Mouse (Mus musculus): ENCODE measurements at regions not wholly inside any gene's neighbourhood (a gene's known extent, or its start where the extent isn't known, plus 50 kb on each side); places are given as distances from the start of the nearest gene placed in this dataset.

DNA sequence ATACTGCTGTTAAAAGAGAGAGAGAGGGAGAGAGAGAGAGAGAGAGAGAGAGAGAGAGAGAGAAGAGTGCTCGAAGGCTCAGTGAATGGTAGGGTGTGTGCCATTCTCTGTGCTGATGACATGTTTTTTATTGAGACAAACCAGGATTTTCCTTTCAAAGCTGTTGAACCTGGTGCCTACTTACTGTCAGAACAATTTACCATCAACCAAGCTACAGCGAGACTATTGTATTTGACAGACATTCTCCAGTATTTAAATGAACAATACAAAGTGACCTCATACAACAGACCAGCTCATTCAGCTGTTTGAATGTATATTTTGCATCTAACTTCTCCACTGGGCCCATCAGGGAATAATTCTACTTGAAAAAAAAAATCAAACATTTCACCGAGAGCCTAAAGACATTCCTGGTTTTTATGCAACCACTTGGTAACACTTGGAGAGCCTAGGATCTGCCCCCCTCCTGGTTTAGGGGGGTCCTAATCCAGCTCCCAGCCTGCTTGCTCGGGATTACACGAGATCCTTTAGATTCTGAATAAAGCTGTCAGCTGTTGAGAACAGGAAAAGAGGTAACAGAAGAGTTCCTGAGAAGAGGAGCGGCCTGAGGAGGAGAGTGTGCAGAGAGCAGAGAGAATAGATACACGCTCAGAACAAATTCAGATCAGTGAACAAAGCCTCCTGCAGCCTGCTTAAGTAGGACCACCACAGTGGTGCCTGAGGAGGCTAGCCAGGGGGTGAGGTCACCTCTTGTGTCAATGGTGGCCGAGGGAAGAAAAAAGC is 117.3 kb downstream of the Anapc10 start:
- Histone ChIP-seq H3K4me1 (ENCODE audit: control insufficient read depth, insufficient read depth, low read length) (peaks cover 3% of the 10 kb centered on the region; the same call in 1 of the 2 replicates), H3K4me3 (ENCODE audit: low read depth, low read length) (0 out of 2 replicates have a peak overlapping the region, but pooled peaks have one; percentile 7), H3K4me2 (ENCODE audit: low read length) (peak overlapping the region; percentile 43), H3K27me3 (replicated peaks; ENCODE audit: control insufficient read depth, insufficient read depth, low read length) (no peaks in the 10 kb centered on the region), H3K9me3 (replicated peaks; ENCODE audit: control insufficient read depth, low read length) (no peaks in the 10 kb centered on the region), H3K9ac (ENCODE audit: low read length) (peak overlapping the region; percentile 10; the same call in 1 of the 2 replicates), H3K36me3 (ENCODE audit: control insufficient read depth, insufficient read depth, low read length) (no peaks in the 10 kb centered on the region), H3K27ac (ENCODE audit: low read depth, low read length) (no peak overlapping the region; the same call in 1 of the 2 replicates)
- DNase-seq (ENCODE audit: low spot score) (peak; percentile 54), ATAC-seq (peak; percentile 83)
- WGBS, result 8% methylated on average over 8 of the region's 8 CpGs

GRCm38 (mm10) chr8:79829543-79829890 is 117.9 kb downstream of the Anapc10 start:
- Histone ChIP-seq H3K4me1 (ENCODE audit: control insufficient read depth, insufficient read depth, low read length) (peaks cover 3% of the 10 kb centered on the region; the same call in 1 of the 2 replicates), H3K9ac (ENCODE audit: low read length) (peak overlapping the region; percentile 10; the same call in 1 of the 2 replicates), H3K27ac (ENCODE audit: low read depth, low read length) (no peak overlapping the region; the same call in 1 of the 2 replicates), H3K36me3 (ENCODE audit: control insufficient read depth, insufficient read depth, low read length) (no peaks in the 10 kb centered on the region), H3K4me2 (ENCODE audit: low read length) (peak overlapping the region; percentile 43), H3K9me3 (replicated peaks; ENCODE audit: control insufficient read depth, low read length) (no peaks in the 10 kb centered on the region), H3K27me3 (replicated peaks; ENCODE audit: control insufficient read depth, insufficient read depth, low read length) (no peaks in the 10 kb centered on the region), H3K4me3 (ENCODE audit: low read depth, low read length) (0 out of 2 replicates have a peak overlapping the region, but pooled peaks have one; percentile 7)
- no peak for DNase-seq (ENCODE audit: low spot score)
- WGBS, result 7% methylated on average over 11 of the region's 11 CpGs
- ATAC-seq, result peak; percentile 68

GRCm38 (mm10) chr8:79829941-79830633 is 118.5 kb downstream of the Anapc10 start:
- no peaks in the 10 kb centered on the region for H3K27me3 ChIP-seq (replicated peaks; ENCODE audit: control insufficient read depth, insufficient read depth, low read length)
- DNase-seq (ENCODE audit: low spot score) (no peak), ATAC-seq (peak; percentile 45; the same call in 1 of the 2 replicates)
- no peak overlapping the region for H3K9ac ChIP-seq (ENCODE audit: low read length)
- H3K4me3 ChIP-seq (ENCODE audit: low read depth, low read length), result no peak overlapping the region
- peaks cover 3% of the 10 kb centered on the region; the same call in 1 of the 2 replicates for H3K4me1 ChIP-seq (ENCODE audit: control insufficient read depth, insufficient read depth, low read length)
- peak overlapping the region; percentile 43; the same call in 1 of the 2 replicates for H3K4me2 ChIP-seq (ENCODE audit: low read length)
- 58% methylated on average over 19 of the region's 19 CpGs for WGBS
- no peak overlapping the region for H3K27ac ChIP-seq (ENCODE audit: low read depth, low read length)
- no peaks in the 10 kb centered on the region for H3K9me3 ChIP-seq (replicated peaks; ENCODE audit: control insufficient read depth, low read length)
- H3K36me3 ChIP-seq (ENCODE audit: control insufficient read depth, insufficient read depth, low read length), result no peaks in the 10 kb centered on the region

GRCm38 (mm10) chr8:79838961-79839360 is 127.3 kb downstream of the Anapc10 start:
- Histone ChIP-seq H3K4me2 (ENCODE audit: low read length) (no peak overlapping the region), H3K4me1 (ENCODE audit: control insufficient read depth, insufficient read depth, low read length) (no peaks in the 10 kb centered on the region), H3K9me3 (replicated peaks; ENCODE audit: control insufficient read depth, low read length) (no peaks in the 10 kb centered on the region), H3K9ac (ENCODE audit: low read length) (no peak overlapping the region), H3K4me3 (ENCODE audit: low read depth, low read length) (no peak overlapping the region), H3K27ac (ENCODE audit: low read depth, low read length) (no peak overlapping the region), H3K27me3 (replicated peaks; ENCODE audit: control insufficient read depth, insufficient read depth, low read length) (no peaks in the 10 kb centered on the region), H3K36me3 (ENCODE audit: control insufficient read depth, insufficient read depth, low read length) (no peaks in the 10 kb centered on the region)
- no peak for DNase-seq (ENCODE audit: low spot score)
- 86% methylated on average over 1 of the region's 1 CpGs for WGBS
- ATAC-seq, result no peak

- Histone ChIP-seq H3K4me2 (ENCODE audit: low read length) (0 out of 2 replicates have a peak overlapping the region, but pooled peaks have one; percentile 5), H3K4me3 (ENCODE audit: low read depth, low read length) (no peak overlapping the region), H3K4me1 (ENCODE audit: control insufficient read depth, insufficient read depth, low read length) (no peaks in the 10 kb centered on the region), H3K27ac (ENCODE audit: low read depth, low read length) (no peak overlapping the region), H3K27me3 (replicated peaks; ENCODE audit: control insufficient read depth, insufficient read depth, low read length) (no peaks in the 10 kb centered on the region), H3K9ac (ENCODE audit: low read length) (no peak overlapping the region), H3K9me3 (replicated peaks; ENCODE audit: control insufficient read depth, low read length) (no peaks in the 10 kb centered on the region), H3K36me3 (ENCODE audit: control insufficient read depth, insufficient read depth, low read length) (no peaks in the 10 kb centered on the region)
- peak; percentile 54 for DNase-seq (ENCODE audit: low spot score)
- WGBS, result 40% methylated on average over 7 of the region's 7 CpGs
- peak; percentile 87 for ATAC-seq
These were observed 138.4 kb downstream of the Anapc10 start for GRCm38 (mm10) chr8:79849982-79850514.

GRCm38 (mm10) chr8:79850519-79850918 is 138.9 kb downstream of the Anapc10 start:
- H3K4me2 ChIP-seq (ENCODE audit: low read length), result no peak overlapping the region
- H3K4me1 ChIP-seq (ENCODE audit: control insufficient read depth, insufficient read depth, low read length), result no peaks in the 10 kb centered on the region
- H3K9me3 ChIP-seq (replicated peaks; ENCODE audit: control insufficient read depth, low read length), result no peaks in the 10 kb centered on the region
- no peak for ATAC-seq
- WGBS, result 70% methylated on average over 6 of the region's 6 CpGs
- no peak for DNase-seq (ENCODE audit: low spot score)
- no peak overlapping the region for H3K27ac ChIP-seq (ENCODE audit: low read depth, low read length)
- H3K36me3 ChIP-seq (ENCODE audit: control insufficient read depth, insufficient read depth, low read length), result no peaks in the 10 kb centered on the region
- no peak overlapping the region for H3K4me3 ChIP-seq (ENCODE audit: low read depth, low read length)
- H3K27me3 ChIP-seq (replicated peaks; ENCODE audit: control insufficient read depth, insufficient read depth, low read length), result no peaks in the 10 kb centered on the region
- no peak overlapping the region for H3K9ac ChIP-seq (ENCODE audit: low read length)

- Histone ChIP-seq H3K9me3 (replicated peaks; ENCODE audit: control insufficient read depth, low read length) (no peaks in the 10 kb centered on the region), H3K4me1 (ENCODE audit: control insufficient read depth, insufficient read depth, low read length) (no peaks in the 10 kb centered on the region; the same call in 1 of the 2 replicates), H3K9ac (ENCODE audit: low read length) (no peak overlapping the region), H3K27ac (ENCODE audit: low read depth, low read length) (no peak overlapping the region), H3K36me3 (ENCODE audit: control insufficient read depth, insufficient read depth, low read length) (no peaks in the 10 kb centered on the region), H3K4me2 (ENCODE audit: low read length) (no peak overlapping the region), H3K27me3 (replicated peaks; ENCODE audit: control insufficient read depth, insufficient read depth, low read length) (no peaks in the 10 kb centered on the region), H3K4me3 (ENCODE audit: low read depth, low read length) (no peak overlapping the region)
- WGBS, result 23% methylated on average over 7 of the region's 7 CpGs
- DNase-seq (ENCODE audit: low spot score) (peak; percentile 63), ATAC-seq (peak; percentile 87)
These were observed 160.9 kb downstream of the Anapc10 start for GRCm38 (mm10) chr8:79872416-79873077.

GRCm38 (mm10) chr8:79907971-79908370 is 149.8 kb downstream of the Hhip start:
- Histone ChIP-seq H3K36me3 (ENCODE audit: control insufficient read depth, insufficient read depth, low read length) (no peaks in the 10 kb centered on the region), H3K4me3 (ENCODE audit: low read depth, low read length) (no peak overlapping the region), H3K9ac (ENCODE audit: low read length) (no peak overlapping the region), H3K27ac (ENCODE audit: low read depth, low read length) (no peak overlapping the region), H3K4me1 (ENCODE audit: control insufficient read depth, insufficient read depth, low read length) (no peaks in the 10 kb centered on the region), H3K4me2 (ENCODE audit: low read length) (no peak overlapping the region), H3K9me3 (replicated peaks; ENCODE audit: control insufficient read depth, low read length) (no peaks in the 10 kb centered on the region), H3K27me3 (replicated peaks; ENCODE audit: control insufficient read depth, insufficient read depth, low read length) (no peaks in the 10 kb centered on the region)
- WGBS, result 60% methylated on average over 6 of the region's 6 CpGs
- ATAC-seq (no peak), DNase-seq (ENCODE audit: low spot score) (peak; percentile 1)

All from forebrain, embryonic 14.5 days (tissue).